Mouse (Mus musculus): ENCODE results near the gene Smg6. TPM values are rescaled to one million over a fixed set of nuclear protein-coding genes. Genes with fewer than 3 reads are reported as not detected.
A peak's percentile ranks its signal among the peaks of the same experiment; 100 is the strongest.

Smg6 gene
- total RNA-seq, 1 experiment, result 19.9 TPM

DNA sequence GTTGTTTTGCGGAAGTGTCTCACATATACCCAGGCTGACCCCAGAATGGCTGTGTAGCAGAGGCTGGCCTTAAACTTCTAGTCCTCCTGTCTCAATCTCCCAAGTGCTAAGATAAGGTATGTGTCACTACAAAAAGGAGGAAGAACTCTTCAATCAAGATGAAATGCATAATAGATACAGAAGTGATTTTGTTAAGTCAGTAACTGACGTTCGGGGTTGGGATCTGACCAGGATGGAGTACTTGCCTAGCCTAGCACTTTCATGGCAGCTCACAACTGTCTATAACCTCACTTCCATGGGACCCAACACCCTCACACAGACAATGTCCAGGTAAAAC lies 129.2 kb downstream of the Smg6 start:
- no peaks in the 10 kb centered on the region for H3K9me3 ChIP-seq (ENCODE audit: control insufficient read depth, insufficient read depth, low read depth, low read length)
- no peaks in the 10 kb centered on the region for H3K4me1 ChIP-seq (ENCODE audit: control insufficient read depth in 2 of 2, insufficient read depth in 2 of 2, low read length in 2 of 2, poor library complexity in 1 of 2)
- DNase-seq (ENCODE audit: low read depth, low spot score), result no peak
- H3K27ac ChIP-seq (ENCODE audit: insufficient read depth, low read depth, low read length, poor library complexity, severe bottlenecking), result no peak overlapping the region
- in situ Hi-C loops (cut with MboI; ENCODE audit: low sequenced_read_pairs in 2 of 2, unreplicated experiment in 2 of 2), result no loop called here
- H3K9ac ChIP-seq (ENCODE audit: insufficient read depth, low read depth, low read length, poor library complexity, severe bottlenecking), result no peak overlapping the region
- no peak overlapping the region for H3K4me3 ChIP-seq (ENCODE audit: insufficient read depth in 1 of 2, low read depth in 1 of 2, low read length in 2 of 2, poor library complexity in 1 of 2, severe bottlenecking in 1 of 2)
- TF ChIP-seq ZC3H11A (IDR thresholded peaks at IDR 0.05; ENCODE audit: borderline replicate concordance, low read depth, low read length) (no peak), CHD2 (IDR thresholded peaks at IDR 0.05; ENCODE audit: low read depth, low read length) (no peak), HCFC1 (IDR thresholded peaks at IDR 0.05; ENCODE audit: borderline replicate concordance, insufficient read depth, low read length) (no peak), ZNF384 (IDR thresholded peaks at IDR 0.05; ENCODE audit: low read depth, low read length) (no peak), MAFK (IDR thresholded peaks at IDR 0.05; ENCODE audit: insufficient read depth, low read depth, low read length) (no peak)
- H3K36me3 ChIP-seq (ENCODE audit: control insufficient read depth, insufficient read depth, low read length, poor library complexity, severe bottlenecking), result no peaks in the 10 kb centered on the region; the same call in 1 of the 2 replicates

DNA sequence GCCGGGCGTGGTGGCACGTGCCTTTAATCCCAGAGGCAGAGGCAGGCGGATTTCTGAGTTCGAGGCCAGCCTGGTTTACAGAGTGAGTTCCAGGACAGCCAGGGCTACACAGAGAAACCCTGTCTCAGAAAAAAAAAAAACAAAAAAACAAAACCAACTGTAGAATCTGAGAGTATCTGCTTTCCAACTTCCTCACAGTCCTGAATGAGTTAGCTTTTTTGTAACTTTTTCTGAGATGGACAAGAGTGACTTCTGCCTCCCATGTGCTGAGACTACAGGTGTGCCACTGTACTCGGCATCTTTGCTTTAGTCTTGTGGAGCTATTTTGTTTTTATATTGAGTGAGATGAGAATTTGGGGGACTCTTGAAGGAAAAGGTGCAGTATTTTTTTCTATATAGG lies 137.0 kb downstream of the Smg6 start:
- H3K4me1 ChIP-seq (ENCODE audit: control insufficient read depth in 2 of 2, insufficient read depth in 2 of 2, low read length in 2 of 2, poor library complexity in 1 of 2), result no peaks in the 10 kb centered on the region
- no peak for TF ChIP-seq ZC3H11A (IDR thresholded peaks at IDR 0.05; ENCODE audit: borderline replicate concordance, low read depth, low read length)
- TF ChIP-seq MAFK (IDR thresholded peaks at IDR 0.05; ENCODE audit: insufficient read depth, low read depth, low read length), result no peak
- no peak for TF ChIP-seq CHD2 (IDR thresholded peaks at IDR 0.05; ENCODE audit: low read depth, low read length)
- TF ChIP-seq ZNF384 (IDR thresholded peaks at IDR 0.05; ENCODE audit: low read depth, low read length), result no peak
- no peak for TF ChIP-seq HCFC1 (IDR thresholded peaks at IDR 0.05; ENCODE audit: borderline replicate concordance, insufficient read depth, low read length)
- no peak overlapping the region for H3K9ac ChIP-seq (ENCODE audit: insufficient read depth, low read depth, low read length, poor library complexity, severe bottlenecking)
- in situ Hi-C loops (cut with MboI; ENCODE audit: low sequenced_read_pairs in 2 of 2, unreplicated experiment in 2 of 2), result no loop called here
- no peak overlapping the region for H3K4me3 ChIP-seq (ENCODE audit: insufficient read depth in 1 of 2, low read depth in 1 of 2, low read length in 2 of 2, poor library complexity in 1 of 2, severe bottlenecking in 1 of 2)
- DNase-seq (ENCODE audit: low read depth, low spot score), result no peak
- H3K9me3 ChIP-seq (ENCODE audit: control insufficient read depth, insufficient read depth, low read depth, low read length), result no peaks in the 10 kb centered on the region
- H3K36me3 ChIP-seq (ENCODE audit: control insufficient read depth, insufficient read depth, low read length, poor library complexity, severe bottlenecking), result no peaks in the 10 kb centered on the region
- H3K27ac ChIP-seq (ENCODE audit: insufficient read depth, low read depth, low read length, poor library complexity, severe bottlenecking), result no peak overlapping the region

DNA sequence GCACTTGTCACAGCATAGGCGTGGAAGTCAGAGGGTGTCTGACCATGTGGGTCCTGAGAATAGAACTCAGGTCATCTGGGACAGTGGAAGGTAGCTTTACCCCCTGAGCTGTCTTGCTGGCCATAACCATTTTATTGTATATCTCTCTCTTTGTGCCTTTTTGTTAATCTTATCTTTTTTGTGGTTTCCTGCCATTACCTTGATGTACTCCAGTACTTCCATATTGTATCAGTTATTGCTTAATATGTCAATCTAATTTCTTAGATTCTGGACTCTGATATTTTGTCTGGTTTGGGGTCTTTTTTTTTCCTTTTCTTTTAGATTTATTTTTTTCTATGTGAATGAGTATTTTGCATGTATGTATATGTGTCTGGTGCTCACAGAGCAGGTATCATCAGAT lies 138.6 kb downstream of the Smg6 start:
- Histone ChIP-seq H3K9me3 (ENCODE audit: control insufficient read depth, insufficient read depth, low read depth, low read length) (no peaks in the 10 kb centered on the region), H3K27ac (ENCODE audit: insufficient read depth, low read depth, low read length, poor library complexity, severe bottlenecking) (no peak overlapping the region), H3K9ac (ENCODE audit: insufficient read depth, low read depth, low read length, poor library complexity, severe bottlenecking) (no peak overlapping the region), H3K4me1 (ENCODE audit: control insufficient read depth in 2 of 2, insufficient read depth in 2 of 2, low read length in 2 of 2, poor library complexity in 1 of 2) (no peaks in the 10 kb centered on the region), H3K36me3 (ENCODE audit: control insufficient read depth, insufficient read depth, low read length, poor library complexity, severe bottlenecking) (no peaks in the 10 kb centered on the region), H3K4me3 (ENCODE audit: insufficient read depth in 1 of 2, low read depth in 1 of 2, low read length in 2 of 2, poor library complexity in 1 of 2, severe bottlenecking in 1 of 2) (no peak overlapping the region)
- DNase-seq (ENCODE audit: low read depth, low spot score), result no peak
- no peak for TF ChIP-seq CHD2 (IDR thresholded peaks at IDR 0.05; ENCODE audit: low read depth, low read length)
- no peak for TF ChIP-seq HCFC1 (IDR thresholded peaks at IDR 0.05; ENCODE audit: borderline replicate concordance, insufficient read depth, low read length)
- no peak for TF ChIP-seq ZNF384 (IDR thresholded peaks at IDR 0.05; ENCODE audit: low read depth, low read length)
- no peak for TF ChIP-seq ZC3H11A (IDR thresholded peaks at IDR 0.05; ENCODE audit: borderline replicate concordance, low read depth, low read length)
- no peak for TF ChIP-seq MAFK (IDR thresholded peaks at IDR 0.05; ENCODE audit: insufficient read depth, low read depth, low read length)
- in situ Hi-C loops (cut with MboI; ENCODE audit: low sequenced_read_pairs in 2 of 2, unreplicated experiment in 2 of 2), result no loop called here

DNA sequence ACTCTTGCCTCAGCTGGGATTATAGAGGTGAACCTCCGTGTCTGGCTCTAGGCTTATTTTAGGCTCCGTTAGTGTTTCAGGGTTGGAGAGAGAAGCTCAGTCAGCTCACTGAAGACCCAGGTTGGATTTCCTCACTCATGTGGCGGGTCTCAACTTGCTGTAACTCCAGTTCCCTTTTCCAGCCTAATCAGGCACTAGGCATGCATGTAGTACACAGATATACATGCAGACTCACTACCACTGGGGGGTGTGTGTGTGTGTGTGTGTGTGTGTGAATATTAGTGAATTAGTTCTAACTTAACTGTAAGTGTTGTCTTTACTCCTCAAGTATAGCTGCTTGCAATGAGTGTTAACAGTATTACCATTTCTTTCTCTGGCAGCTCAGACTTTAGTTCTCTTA lies 145.7 kb downstream of the Smg6 start:
- in situ Hi-C loops (cut with MboI; ENCODE audit: low sequenced_read_pairs in 2 of 2, unreplicated experiment in 2 of 2), result no loop called here
- no peak overlapping the region for H3K27ac ChIP-seq (ENCODE audit: insufficient read depth, low read depth, low read length, poor library complexity, severe bottlenecking)
- H3K36me3 ChIP-seq (ENCODE audit: control insufficient read depth, insufficient read depth, low read length, poor library complexity, severe bottlenecking), result no peaks in the 10 kb centered on the region
- no peaks in the 10 kb centered on the region for H3K4me1 ChIP-seq (ENCODE audit: control insufficient read depth in 2 of 2, insufficient read depth in 2 of 2, low read length in 2 of 2, poor library complexity in 1 of 2)
- TF ChIP-seq ZC3H11A (IDR thresholded peaks at IDR 0.05; ENCODE audit: borderline replicate concordance, low read depth, low read length), result no peak
- TF ChIP-seq MAFK (IDR thresholded peaks at IDR 0.05; ENCODE audit: insufficient read depth, low read depth, low read length), result no peak
- TF ChIP-seq HCFC1 (IDR thresholded peaks at IDR 0.05; ENCODE audit: borderline replicate concordance, insufficient read depth, low read length), result no peak
- no peak for TF ChIP-seq CHD2 (IDR thresholded peaks at IDR 0.05; ENCODE audit: low read depth, low read length)
- no peak for TF ChIP-seq ZNF384 (IDR thresholded peaks at IDR 0.05; ENCODE audit: low read depth, low read length)
- DNase-seq (ENCODE audit: low read depth, low spot score), result no peak
- 0 out of 2 replicates have a peak overlapping the region, but pooled peaks have one; percentile 14 for H3K9ac ChIP-seq (ENCODE audit: insufficient read depth, low read depth, low read length, poor library complexity, severe bottlenecking)
- peak overlapping the region in 1 of 2 experiments; percentile 36; a peak in 1 of 4 replicates for H3K4me3 ChIP-seq (ENCODE audit: insufficient read depth in 1 of 2, low read depth in 1 of 2, low read length in 2 of 2, poor library complexity in 1 of 2, severe bottlenecking in 1 of 2)
- no peaks in the 10 kb centered on the region for H3K9me3 ChIP-seq (ENCODE audit: control insufficient read depth, insufficient read depth, low read depth, low read length)
